Mouse (Mus musculus) heart, embryonic 14.5 days (tissue): ENCODE measurements at regions not wholly inside any gene's neighbourhood (a gene's known extent, or its start where the extent isn't known, plus 50 kb on each side); places are given as distances from the start of the nearest gene placed in this dataset.

Source experiments
- ATAC-seq: fragments of 200-750 bp; cut with Nextera tagmentation; 2 replicates; pipeline ENCODE4 v1.8.0; 2017; ENCODE audit warnings: low read depth, moderate TSS enrichment; ENCODE audit not compliant: insufficient number of reproducible peaks, insufficient read depth, low FRiP score
- H3K27ac ChIP-seq, 2 experiments: fragments of 200-500 bp in 1 of 2; fragments of 300-500 bp in 1 of 2; sonication (generic) in 1 of 2; replicated peaks in 1 of 2; 2 replicates each; pipeline ENCODE4 v1.5.1; 2012 to 2014; ENCODE audit warnings: low read depth in 2 of 2, low read length in 2 of 2, control low read depth in 1 of 2, mild to moderate bottlenecking in 1 of 2, mixed read lengths in 1 of 2; ENCODE audit not compliant: control insufficient read depth in 1 of 2, insufficient read depth in 1 of 2
- H3K27me3 ChIP-seq: fragments of 300-500 bp; sonication (generic); 2 replicates; pipeline ENCODE4 v1.6.1; 2014; ENCODE audit warnings: mild to moderate bottlenecking, low read length, control low read depth; ENCODE audit not compliant: control insufficient read depth, insufficient read depth
- H3K36me3 ChIP-seq: fragments of 300-500 bp; sonication (generic); 2 replicates; pipeline ENCODE4 v1.6.1; 2014; ENCODE audit warnings: mild to moderate bottlenecking, control low read depth, low read length, mixed read lengths; ENCODE audit not compliant: control insufficient read depth, insufficient read depth
- H3K4me1 ChIP-seq, 2 experiments: fragments of 200-500 bp in 1 of 2; fragments of 300-500 bp in 1 of 2; sonication (generic) in 1 of 2; 2 replicates each; pipeline ENCODE4 v1.6.1; 2012 to 2014; ENCODE audit warnings: low read length in 2 of 2, control low read depth in 1 of 2, mixed read lengths in 1 of 2; ENCODE audit not compliant: control insufficient read depth in 2 of 2, insufficient read depth in 2 of 2
- H3K4me2 ChIP-seq: fragments of 300-500 bp; sonication (generic); 2 replicates; pipeline ENCODE4 v1.6.1; 2014; ENCODE audit warnings: mild to moderate bottlenecking, low read length
- H3K4me3 ChIP-seq, 2 experiments: fragments of 200-500 bp in 1 of 2; fragments of 300-500 bp in 1 of 2; sonication (generic) in 1 of 2; 2 replicates each; pipeline ENCODE4 v1.5.1; 2012 to 2014; ENCODE audit warnings: low read length in 2 of 2, mild to moderate bottlenecking in 2 of 2, control low read depth in 1 of 2, low read depth in 1 of 2, moderate library complexity in 1 of 2; ENCODE audit not compliant: control insufficient read depth in 1 of 2, insufficient read depth in 1 of 2
- H3K9ac ChIP-seq: fragments of 300-500 bp; sonication (generic); 2 replicates; pipeline ENCODE4 v1.6.1; 2014; ENCODE audit warnings: mild to moderate bottlenecking, low read length
- H3K9me3 ChIP-seq: fragments of 300-500 bp; sonication (generic); 2 replicates; pipeline ENCODE4 v1.6.1; 2016; ENCODE audit warnings: low read length, control low read depth; ENCODE audit not compliant: control insufficient read depth
- WGBS: fragments of 180-500 bp; shearing (Covaris S2); extraction: QIAGEN DNeasy Blood & Tissue Kit; methylation state at CpG from one replicate; pipeline ENCODE4 v1.1.7; 2014; 5-methylcytosine and 5-hydroxymethylcytosine counted together

GRCm38 (mm10) chr15:13287878-13288277, 114.4 kb upstream of the Cdh6 start:
- Histone ChIP-seq H3K4me1 (peaks cover 0 to 4% of the 10 kb centered on the region in 2 experiments; a peak in 2 of 4 replicates), H3K9me3 (no peaks in the 10 kb centered on the region), H3K4me2 (no peak overlapping the region), H3K36me3 (no peaks in the 10 kb centered on the region), H3K27me3 (no peaks in the 10 kb centered on the region), H3K4me3 (no peak overlapping the region), H3K27ac (no peak overlapping the region), H3K9ac (no peak overlapping the region)
- no peak for ATAC-seq
- 66% methylated on average over 11 of the region's 11 CpGs for WGBS

GRCm38 (mm10) chr15:13285355-13285754, 111.9 kb upstream of the Cdh6 start:
- Histone ChIP-seq H3K4me1 (peaks cover 0 to 4% of the 10 kb centered on the region in 2 experiments; a peak in 2 of 4 replicates), H3K27me3 (no peaks in the 10 kb centered on the region), H3K4me3 (no peak overlapping the region), H3K4me2 (no peak overlapping the region), H3K36me3 (no peaks in the 10 kb centered on the region), H3K27ac (no peak overlapping the region), H3K9ac (no peak overlapping the region), H3K9me3 (no peaks in the 10 kb centered on the region)
- no peak for ATAC-seq
- 27% methylated on average over 3 of the region's 3 CpGs for WGBS

DNA sequence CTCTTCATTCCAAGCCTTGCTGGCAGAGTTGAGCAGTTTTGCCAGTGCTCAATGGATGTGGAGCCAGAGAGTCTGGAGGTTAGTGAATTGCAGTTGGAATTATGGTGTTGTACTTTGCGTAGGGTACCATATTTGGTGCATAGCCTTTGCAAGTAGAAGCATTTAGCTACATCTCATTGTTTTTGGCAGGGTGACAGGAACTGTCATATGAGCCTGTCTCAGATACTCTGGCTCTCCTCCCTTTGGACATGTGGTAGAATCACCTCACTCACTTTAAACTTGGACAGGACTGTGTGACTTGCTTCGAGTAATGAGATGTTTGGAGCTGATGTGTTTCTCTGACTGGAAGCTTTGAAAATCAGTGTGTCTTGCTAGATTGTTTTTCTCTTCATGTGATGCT, 110.7 kb upstream of the Cdh6 start:
- no peak overlapping the region for H3K4me3 ChIP-seq
- no peak overlapping the region for H3K4me2 ChIP-seq
- no peak overlapping the region for H3K9ac ChIP-seq
- H3K9me3 ChIP-seq = no peaks in the 10 kb centered on the region
- 49% methylated on average over 2 of the region's 2 CpGs for WGBS
- no peak for ATAC-seq
- peaks cover 0 to 4% of the 10 kb centered on the region in 2 experiments; a peak in 2 of 4 replicates for H3K4me1 ChIP-seq
- no peak overlapping the region for H3K27ac ChIP-seq
- no peaks in the 10 kb centered on the region for H3K36me3 ChIP-seq
- no peaks in the 10 kb centered on the region for H3K27me3 ChIP-seq

DNA sequence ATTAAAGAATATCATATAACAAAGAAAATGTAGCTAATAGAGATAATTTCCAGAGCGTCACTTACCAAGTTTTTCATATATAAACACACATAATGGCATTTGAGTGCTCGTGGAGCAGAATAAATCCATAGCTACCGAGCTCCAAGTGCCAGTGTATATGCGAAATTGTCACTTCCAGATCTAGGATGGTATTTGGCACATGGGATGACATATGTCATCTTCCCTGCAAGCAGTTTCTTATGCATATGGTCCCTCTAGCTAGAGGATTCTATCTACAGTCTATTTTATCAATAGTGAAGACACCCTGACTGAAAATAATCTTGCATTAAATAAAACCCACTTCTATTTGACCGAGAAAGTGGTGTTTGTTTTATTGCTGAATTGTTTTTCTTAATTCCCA, 109.6 kb upstream of the Cdh6 start:
- no peaks in the 10 kb centered on the region for H3K36me3 ChIP-seq
- no peaks in the 10 kb centered on the region for H3K27me3 ChIP-seq
- no peak for ATAC-seq
- no peak overlapping the region for H3K4me2 ChIP-seq
- H3K4me1 ChIP-seq = peaks cover 0 to 4% of the 10 kb centered on the region in 2 experiments; a peak in 2 of 4 replicates
- no peaks in the 10 kb centered on the region for H3K9me3 ChIP-seq
- no peak overlapping the region for H3K9ac ChIP-seq
- 80% methylated on average over 5 of the region's 5 CpGs for WGBS
- H3K27ac ChIP-seq = no peak overlapping the region
- H3K4me3 ChIP-seq = no peak overlapping the region

GRCm38 (mm10) chr15:13276909-13277235, 103.4 kb upstream of the Cdh6 start:
- no peak for ATAC-seq
- no peak overlapping the region for H3K9ac ChIP-seq
- no peaks in the 10 kb centered on the region for H3K36me3 ChIP-seq
- no peaks in the 10 kb centered on the region for H3K27me3 ChIP-seq
- H3K4me1 ChIP-seq = 0 out of 4 replicates have a peak, but pooled peaks cover 0 to 5% of the 10 kb centered on the region in 2 experiments
- H3K4me3 ChIP-seq = no peak overlapping the region
- H3K27ac ChIP-seq = no peak overlapping the region
- no peaks in the 10 kb centered on the region for H3K9me3 ChIP-seq
- 82% methylated on average over 8 of the region's 8 CpGs for WGBS
- no peak overlapping the region for H3K4me2 ChIP-seq

- Histone ChIP-seq H3K4me1 (0 out of 4 replicates have a peak, but pooled peaks cover 0 to 5% of the 10 kb centered on the region in 2 experiments), H3K4me3 (no peak overlapping the region), H3K27ac (no peak overlapping the region), H3K36me3 (no peaks in the 10 kb centered on the region), H3K9me3 (no peaks in the 10 kb centered on the region), H3K4me2 (no peak overlapping the region), H3K27me3 (no peaks in the 10 kb centered on the region), H3K9ac (no peak overlapping the region)
- no peak for ATAC-seq
- 56% methylated on average over 5 of the region's 5 CpGs for WGBS
Measured at GRCm38 (mm10) chr15:13276225-13276908, 102.9 kb upstream of the Cdh6 start.

DNA sequence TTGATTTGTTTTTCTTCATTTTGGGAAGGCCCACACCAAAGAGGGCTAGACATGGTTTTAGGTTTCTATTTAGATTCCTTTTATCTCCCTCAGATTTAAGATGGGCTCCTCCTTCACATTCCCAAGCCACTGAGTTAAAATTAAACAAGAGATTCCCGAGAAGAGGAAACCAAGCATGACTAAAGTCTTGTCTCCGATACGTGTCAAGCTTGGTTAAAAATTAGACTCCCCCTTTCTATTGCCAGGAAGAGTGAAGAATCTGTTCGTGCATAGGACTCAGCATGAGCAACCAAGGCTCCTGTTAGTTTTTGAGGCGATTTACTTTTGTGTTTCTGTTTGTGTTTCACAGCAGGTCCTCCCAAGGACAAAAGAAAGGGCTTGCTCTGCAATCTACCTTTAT, 101.9 kb upstream of the Cdh6 start:
- no peak for ATAC-seq
- Histone ChIP-seq H3K27ac (no peak overlapping the region; a peak in 1 of 4 replicates), H3K36me3 (no peaks in the 10 kb centered on the region), H3K27me3 (no peaks in the 10 kb centered on the region), H3K4me3 (no peak overlapping the region), H3K4me2 (no peak overlapping the region), H3K9ac (no peak overlapping the region), H3K9me3 (no peaks in the 10 kb centered on the region), H3K4me1 (0 out of 4 replicates have a peak, but pooled peaks cover 0 to 5% of the 10 kb centered on the region in 2 experiments)
- 25% methylated on average over 5 of the region's 5 CpGs for WGBS
